Mouse (Mus musculus): ENCODE results near the gene Itgb5. TPM values are rescaled to one million over a fixed set of nuclear protein-coding genes. Genes with fewer than 3 reads are reported as not detected.

Gene Itgb5
- polyA plus RNA-seq, 1 experiment: 0.13 TPM

GRCm38 (mm10) chr16:33967283-33967640 is 137.8 kb downstream of the Itgb5 start:
- Histone ChIP-seq H3K36me3 (ENCODE audit: control insufficient read depth) (peaks cover 20% of the 10 kb centered on the region), H3K4me1 (ENCODE audit: control insufficient read depth) (peaks cover 30% of the 10 kb centered on the region), H3K4me3 (replicated peaks) (peak overlapping the region; percentile 95), H3K9me3 (ENCODE audit: control insufficient read depth, low read length) (no peaks in the 10 kb centered on the region), H3K27me3 (ENCODE audit: control insufficient read depth) (no peaks in the 10 kb centered on the region)
- TF ChIP-seq GATA1 (IDR thresholded peaks at IDR 0.05; ENCODE audit: low read length) (no peak), TAL1 (IDR thresholded peaks at IDR 0.05; ENCODE audit: low read length) (no peak)

DNA sequence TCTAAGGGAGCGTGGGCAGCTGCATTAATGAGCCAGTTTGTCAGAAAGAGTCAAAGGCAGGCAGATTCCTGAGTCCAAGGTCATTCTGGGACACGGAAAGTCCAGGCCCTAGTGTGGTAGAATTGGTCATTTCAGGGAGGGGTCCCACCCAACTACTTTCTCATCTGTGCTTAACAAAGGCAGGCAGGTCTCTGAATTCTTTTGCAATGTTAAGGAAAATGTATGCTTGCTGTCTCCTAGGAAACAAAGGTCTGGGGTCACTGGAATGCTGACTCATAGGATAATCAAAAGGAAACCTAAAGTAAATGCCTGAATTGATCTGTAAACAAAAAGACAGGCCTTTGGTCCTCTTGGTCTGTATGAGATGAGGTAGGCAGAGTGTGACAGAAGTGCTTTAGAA is 150.4 kb downstream of the Itgb5 start:
- Histone ChIP-seq H3K36me3 (ENCODE audit: control insufficient read depth) (no peaks in the 10 kb centered on the region), H3K9me3 (ENCODE audit: control insufficient read depth, low read length) (peaks cover 2% of the 10 kb centered on the region; the same call in 1 of the 2 replicates), H3K27me3 (ENCODE audit: control insufficient read depth) (no peaks in the 10 kb centered on the region), H3K4me3 (replicated peaks) (no peak overlapping the region), H3K4me1 (ENCODE audit: control insufficient read depth) (no peaks in the 10 kb centered on the region)
- TF ChIP-seq TAL1 (IDR thresholded peaks at IDR 0.05; ENCODE audit: low read length): no peak
- no peak for TF ChIP-seq GATA1 (IDR thresholded peaks at IDR 0.05; ENCODE audit: low read length)

DNA sequence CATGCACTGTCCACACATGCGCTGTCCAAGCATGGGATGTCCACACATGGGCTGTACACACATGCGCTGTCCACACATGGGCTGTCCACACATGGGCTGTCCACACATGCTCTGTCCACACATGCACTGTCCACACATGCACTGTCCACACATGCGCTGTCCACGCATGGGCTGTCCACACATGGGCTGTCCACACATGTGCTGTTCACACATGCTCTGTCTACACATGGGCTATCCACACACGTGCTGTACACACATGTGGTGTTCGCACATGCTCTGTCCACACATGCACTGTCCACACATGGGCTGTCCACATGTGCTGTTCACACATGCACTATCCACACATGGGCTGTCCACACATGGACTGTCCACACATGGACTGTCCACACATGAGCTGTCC is 154.2 kb downstream of the Itgb5 start:
- Histone ChIP-seq H3K9me3 (ENCODE audit: control insufficient read depth, low read length) (no peaks in the 10 kb centered on the region), H3K4me3 (replicated peaks) (no peak overlapping the region), H3K27me3 (ENCODE audit: control insufficient read depth) (no peaks in the 10 kb centered on the region), H3K4me1 (ENCODE audit: control insufficient read depth) (no peaks in the 10 kb centered on the region), H3K36me3 (ENCODE audit: control insufficient read depth) (no peaks in the 10 kb centered on the region)
- TF ChIP-seq TAL1 (IDR thresholded peaks at IDR 0.05; ENCODE audit: low read length): no peak
- no peak for TF ChIP-seq GATA1 (IDR thresholded peaks at IDR 0.05; ENCODE audit: low read length)

GRCm38 (mm10) chr16:33985372-33985771 is 155.9 kb downstream of the Itgb5 start:
- TF ChIP-seq TAL1 (IDR thresholded peaks at IDR 0.05; ENCODE audit: low read length): no peak
- Histone ChIP-seq H3K27me3 (ENCODE audit: control insufficient read depth) (no peaks in the 10 kb centered on the region), H3K4me1 (ENCODE audit: control insufficient read depth) (no peaks in the 10 kb centered on the region), H3K36me3 (ENCODE audit: control insufficient read depth) (no peaks in the 10 kb centered on the region), H3K4me3 (replicated peaks) (no peak overlapping the region), H3K9me3 (ENCODE audit: control insufficient read depth, low read length) (no peaks in the 10 kb centered on the region)

DNA sequence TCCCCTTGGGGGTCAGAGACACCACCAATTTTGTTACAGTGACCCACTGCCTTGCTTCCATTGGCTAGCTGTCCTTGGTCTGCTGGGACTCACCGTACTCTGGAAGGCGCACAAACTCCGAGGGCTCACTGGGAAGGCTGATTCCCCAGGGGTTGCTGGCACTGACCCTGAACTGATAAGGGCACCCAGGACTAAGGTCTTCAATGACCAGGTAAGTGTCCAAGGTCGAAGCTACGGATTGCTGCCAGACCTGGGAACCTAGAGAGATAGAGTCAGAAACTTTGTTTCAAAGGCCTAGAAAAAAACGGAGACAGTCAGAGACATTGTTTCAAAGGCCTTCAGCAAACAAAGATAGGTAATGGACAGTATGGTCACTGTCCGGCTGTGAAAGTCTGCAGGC is 157.5 kb downstream of the Itgb5 start:
- no peak for TF ChIP-seq TAL1 (IDR thresholded peaks at IDR 0.05; ENCODE audit: low read length)
- TF ChIP-seq GATA1 (IDR thresholded peaks at IDR 0.05; ENCODE audit: low read length): no peak
- H3K9me3 ChIP-seq (ENCODE audit: control insufficient read depth, low read length): no peaks in the 10 kb centered on the region
- no peaks in the 10 kb centered on the region for H3K4me1 ChIP-seq (ENCODE audit: control insufficient read depth)
- no peak overlapping the region for H3K4me3 ChIP-seq (replicated peaks)
- no peaks in the 10 kb centered on the region for H3K27me3 ChIP-seq (ENCODE audit: control insufficient read depth)
- no peaks in the 10 kb centered on the region for H3K36me3 ChIP-seq (ENCODE audit: control insufficient read depth)

DNA sequence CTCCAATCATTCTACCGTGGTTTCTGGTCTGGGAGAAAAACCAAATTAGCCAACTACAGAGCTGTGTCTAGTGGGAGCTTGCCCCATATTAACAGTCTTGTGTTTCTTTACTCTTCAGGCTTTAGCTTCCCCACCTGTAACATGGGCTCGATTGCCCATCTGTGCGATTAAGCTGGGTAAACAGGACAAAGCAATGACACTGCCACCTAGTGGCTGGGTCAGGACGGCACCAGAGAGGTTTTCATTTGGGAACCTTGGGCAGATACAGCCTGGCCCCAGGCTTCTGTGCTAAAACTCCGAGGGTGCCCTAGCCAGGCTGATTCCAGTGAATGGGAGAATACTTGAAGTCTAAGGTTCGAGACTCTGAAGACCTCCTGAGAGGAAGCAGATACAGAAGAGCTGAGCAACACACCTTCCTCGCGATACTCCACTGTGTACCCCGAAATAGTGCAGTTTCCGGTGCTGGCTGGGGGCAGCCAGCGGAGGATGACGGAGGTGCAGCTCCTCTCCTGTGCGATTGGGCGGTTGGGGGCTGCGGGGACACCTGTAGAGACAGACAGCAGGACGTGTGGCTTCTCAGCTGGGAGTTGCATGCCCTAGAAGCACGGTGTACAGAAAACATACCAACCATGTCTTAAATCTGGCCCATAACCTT is 159.0 kb downstream of the Itgb5 start:
- no peak for TF ChIP-seq TAL1 (IDR thresholded peaks at IDR 0.05; ENCODE audit: low read length)
- no peak for TF ChIP-seq GATA1 (IDR thresholded peaks at IDR 0.05; ENCODE audit: low read length)
- H3K4me3 ChIP-seq (replicated peaks): no peak overlapping the region
- H3K9me3 ChIP-seq (ENCODE audit: control insufficient read depth, low read length): no peaks in the 10 kb centered on the region
- H3K27me3 ChIP-seq (ENCODE audit: control insufficient read depth): no peaks in the 10 kb centered on the region
- H3K4me1 ChIP-seq (ENCODE audit: control insufficient read depth): no peaks in the 10 kb centered on the region
- H3K36me3 ChIP-seq (ENCODE audit: control insufficient read depth): no peaks in the 10 kb centered on the region

- H3K9me3 ChIP-seq (ENCODE audit: control insufficient read depth, low read length): no peaks in the 10 kb centered on the region
- no peaks in the 10 kb centered on the region for H3K4me1 ChIP-seq (ENCODE audit: control insufficient read depth)
- no peaks in the 10 kb centered on the region for H3K36me3 ChIP-seq (ENCODE audit: control insufficient read depth)
- TF ChIP-seq TAL1 (IDR thresholded peaks at IDR 0.05; ENCODE audit: low read length): no peak
- TF ChIP-seq GATA1 (IDR thresholded peaks at IDR 0.05; ENCODE audit: low read length): no peak
- no peaks in the 10 kb centered on the region for H3K27me3 ChIP-seq (ENCODE audit: control insufficient read depth)
- no peak overlapping the region for H3K4me3 ChIP-seq (replicated peaks)
These were observed 159.6 kb downstream of the Itgb5 start for GRCm38 (mm10) chr16:33989106-33989505.

DNA sequence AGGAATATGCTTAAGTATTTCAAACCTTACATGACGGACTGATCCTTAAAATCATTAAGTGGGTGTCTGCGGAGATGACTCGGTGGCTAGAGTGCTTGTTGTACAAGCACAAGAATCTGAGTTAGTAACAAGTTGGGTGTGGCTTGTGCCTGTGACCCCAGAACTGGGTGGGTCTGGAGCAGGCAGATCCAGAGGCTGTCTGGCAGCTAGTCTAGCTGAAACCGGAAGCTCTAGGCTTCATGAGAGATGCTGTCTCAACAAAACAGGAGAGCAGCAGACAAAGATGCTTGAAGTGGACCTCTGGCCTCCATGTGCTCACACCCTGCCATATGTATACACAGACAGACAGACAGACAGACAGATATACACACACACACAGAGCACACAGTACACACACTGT is 161.2 kb downstream of the Itgb5 start:
- no peaks in the 10 kb centered on the region for H3K9me3 ChIP-seq (ENCODE audit: control insufficient read depth, low read length)
- H3K36me3 ChIP-seq (ENCODE audit: control insufficient read depth): no peaks in the 10 kb centered on the region
- no peak for TF ChIP-seq GATA1 (IDR thresholded peaks at IDR 0.05; ENCODE audit: low read length)
- TF ChIP-seq TAL1 (IDR thresholded peaks at IDR 0.05; ENCODE audit: low read length): no peak
- no peak overlapping the region for H3K4me3 ChIP-seq (replicated peaks)
- no peaks in the 10 kb centered on the region for H3K27me3 ChIP-seq (ENCODE audit: control insufficient read depth)
- H3K4me1 ChIP-seq (ENCODE audit: control insufficient read depth): no peaks in the 10 kb centered on the region

- no peaks in the 10 kb centered on the region for H3K9me3 ChIP-seq (ENCODE audit: control insufficient read depth, low read length)
- no peak overlapping the region for H3K4me3 ChIP-seq (replicated peaks)
- H3K27me3 ChIP-seq (ENCODE audit: control insufficient read depth): no peaks in the 10 kb centered on the region
- no peaks in the 10 kb centered on the region for H3K36me3 ChIP-seq (ENCODE audit: control insufficient read depth)
- TF ChIP-seq TAL1 (IDR thresholded peaks at IDR 0.05; ENCODE audit: low read length) (no peak), GATA1 (IDR thresholded peaks at IDR 0.05; ENCODE audit: low read length) (no peak)
- no peaks in the 10 kb centered on the region for H3K4me1 ChIP-seq (ENCODE audit: control insufficient read depth)
These were observed 164.9 kb downstream of the Itgb5 start for GRCm38 (mm10) chr16:33994321-33994720.

DNA sequence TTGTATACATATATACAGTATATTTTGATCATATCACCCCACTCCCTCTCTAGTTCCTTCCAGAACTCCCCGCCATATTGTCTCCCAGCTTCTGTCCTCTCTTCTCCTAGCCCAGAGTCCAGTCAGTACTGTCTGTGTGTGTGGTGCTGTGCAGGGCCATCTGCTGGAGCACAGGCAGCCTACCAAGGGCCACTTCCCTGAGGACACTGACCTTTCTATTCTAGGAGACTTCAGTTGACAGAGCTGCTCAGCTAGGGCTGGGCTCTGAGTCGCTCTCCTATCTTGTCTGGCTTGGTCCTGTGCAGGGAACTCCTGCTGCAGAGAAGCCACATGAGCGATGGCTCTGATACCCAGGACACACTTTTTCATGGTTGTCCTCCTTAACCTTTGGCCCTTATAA is 166.0 kb downstream of the Itgb5 start:
- Histone ChIP-seq H3K36me3 (ENCODE audit: control insufficient read depth) (no peaks in the 10 kb centered on the region), H3K4me3 (replicated peaks) (no peak overlapping the region), H3K4me1 (ENCODE audit: control insufficient read depth) (no peaks in the 10 kb centered on the region), H3K9me3 (ENCODE audit: control insufficient read depth, low read length) (no peaks in the 10 kb centered on the region), H3K27me3 (ENCODE audit: control insufficient read depth) (no peaks in the 10 kb centered on the region)
- TF ChIP-seq TAL1 (IDR thresholded peaks at IDR 0.05; ENCODE audit: low read length) (no peak), GATA1 (IDR thresholded peaks at IDR 0.05; ENCODE audit: low read length) (no peak)

All from erythroblast, embryonic 14.5 days (primary cell).